Mouse (Mus musculus): Measurements from ENCODE around the gene Grin2d. TPM values are rescaled to one million over a fixed set of nuclear protein-coding genes. Genes with fewer than 3 reads are reported as not detected.

Gene Grin2d
- polyA plus RNA-seq, 1 experiment: 21.1 TPM

DNA sequence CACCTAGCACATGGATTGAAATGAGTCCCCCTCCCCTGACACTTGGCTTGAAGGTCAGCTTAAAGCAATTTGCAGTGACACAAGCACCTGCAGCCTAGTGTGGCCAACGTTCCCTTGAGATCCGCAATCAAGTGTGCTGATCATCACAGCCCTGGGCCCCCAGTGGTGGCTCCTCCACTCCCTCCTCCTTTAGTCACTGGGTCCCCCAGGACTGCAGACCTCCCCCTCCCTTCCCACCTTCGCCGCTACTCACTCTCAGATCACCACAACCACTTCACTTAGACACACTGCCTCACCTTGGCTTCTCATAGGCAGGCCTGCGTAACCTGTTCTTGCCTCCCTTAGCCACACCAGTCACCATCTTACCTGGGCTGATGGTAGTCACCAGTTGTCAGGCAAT, 72.2 kb downstream of the Grin2d start:
- Histone ChIP-seq H3K27me3 (ENCODE audit: control insufficient read depth, insufficient read depth, low read length) (no peaks in the 10 kb centered on the region), H3K4me3 (ENCODE audit: control insufficient read depth, low read depth, low read length) (no peak overlapping the region), H3K27ac (ENCODE audit: control insufficient read depth, insufficient read depth, low read depth, low read length) (no peak overlapping the region), H3K36me3 (ENCODE audit: control insufficient read depth, insufficient read depth, low read length) (peaks cover 11% of the 10 kb centered on the region), H3K4me1 (ENCODE audit: control insufficient read depth, insufficient read depth, low read length) (peaks cover 14% of the 10 kb centered on the region)
- TF ChIP-seq POLR2A (IDR thresholded peaks at IDR 0.05; ENCODE audit: control insufficient read depth, low read depth, low read length) (no peak), CTCF (IDR thresholded peaks at IDR 0.05; ENCODE audit: control insufficient read depth, insufficient read depth, insufficient replicate concordance, low read depth, low read length) (no peak)

DNA sequence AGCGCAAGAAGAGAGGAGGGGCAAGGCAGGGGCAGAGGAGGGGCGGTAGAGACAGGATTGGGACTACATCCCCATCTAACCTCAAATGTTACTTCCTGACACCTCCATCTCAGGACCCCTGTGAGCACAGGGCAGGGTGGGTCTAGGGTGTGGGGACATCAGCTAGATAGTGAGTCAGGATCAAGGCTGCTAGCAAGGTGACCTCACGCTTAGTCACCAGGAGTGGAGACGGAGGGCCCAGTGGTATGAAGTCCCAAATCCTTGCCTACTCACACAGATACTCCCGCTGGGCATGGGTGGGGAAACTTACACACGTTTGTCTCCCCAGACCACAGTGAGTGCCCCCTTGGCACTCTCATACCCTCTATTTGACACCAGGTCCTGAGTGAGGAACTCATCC, 75.6 kb downstream of the Grin2d start:
- no peak for TF ChIP-seq POLR2A (IDR thresholded peaks at IDR 0.05; ENCODE audit: control insufficient read depth, low read depth, low read length)
- TF ChIP-seq CTCF (IDR thresholded peaks at IDR 0.05; ENCODE audit: control insufficient read depth, insufficient read depth, insufficient replicate concordance, low read depth, low read length): no peak
- Histone ChIP-seq H3K4me1 (ENCODE audit: control insufficient read depth, insufficient read depth, low read length) (peaks cover 11% of the 10 kb centered on the region; the same call in 1 of the 2 replicates), H3K27me3 (ENCODE audit: control insufficient read depth, insufficient read depth, low read length) (peaks cover 2% of the 10 kb centered on the region; the same call in 1 of the 2 replicates), H3K36me3 (ENCODE audit: control insufficient read depth, insufficient read depth, low read length) (peaks cover 3% of the 10 kb centered on the region), H3K27ac (ENCODE audit: control insufficient read depth, insufficient read depth, low read depth, low read length) (no peak overlapping the region), H3K4me3 (ENCODE audit: control insufficient read depth, low read depth, low read length) (no peak overlapping the region)

DNA sequence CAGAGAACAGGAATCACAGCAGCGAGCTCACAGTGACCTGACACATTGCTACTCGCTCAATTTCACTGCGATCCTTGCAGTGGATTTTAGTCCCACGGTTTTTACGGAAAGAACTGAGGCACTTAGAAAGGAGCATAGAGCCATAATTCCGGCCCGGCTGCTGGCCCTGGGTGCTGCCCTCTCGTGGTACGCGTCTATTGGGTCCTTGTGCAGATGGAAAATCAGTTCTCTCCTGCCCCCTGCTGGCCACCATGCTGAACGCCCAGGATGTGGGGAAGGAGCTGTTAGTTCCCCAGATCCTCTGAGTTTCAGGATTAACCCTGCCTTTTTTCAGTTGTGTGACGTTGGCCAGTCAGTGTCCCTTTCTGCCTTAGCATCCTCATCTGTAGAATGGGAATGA, 76.8 kb downstream of the Grin2d start:
- H3K36me3 ChIP-seq (ENCODE audit: control insufficient read depth, insufficient read depth, low read length): no peaks in the 10 kb centered on the region
- peak; percentile 98 for TF ChIP-seq CTCF (IDR thresholded peaks at IDR 0.05; ENCODE audit: control insufficient read depth, insufficient read depth, insufficient replicate concordance, low read depth, low read length)
- TF ChIP-seq POLR2A (IDR thresholded peaks at IDR 0.05; ENCODE audit: control insufficient read depth, low read depth, low read length): no peak
- peaks cover 2% of the 10 kb centered on the region; the same call in 1 of the 2 replicates for H3K27me3 ChIP-seq (ENCODE audit: control insufficient read depth, insufficient read depth, low read length)
- H3K4me1 ChIP-seq (ENCODE audit: control insufficient read depth, insufficient read depth, low read length): peaks cover 11% of the 10 kb centered on the region; the same call in 1 of the 2 replicates
- peak overlapping the region; percentile 76 for H3K4me3 ChIP-seq (ENCODE audit: control insufficient read depth, low read depth, low read length)
- H3K27ac ChIP-seq (ENCODE audit: control insufficient read depth, insufficient read depth, low read depth, low read length): no peak overlapping the region

DNA sequence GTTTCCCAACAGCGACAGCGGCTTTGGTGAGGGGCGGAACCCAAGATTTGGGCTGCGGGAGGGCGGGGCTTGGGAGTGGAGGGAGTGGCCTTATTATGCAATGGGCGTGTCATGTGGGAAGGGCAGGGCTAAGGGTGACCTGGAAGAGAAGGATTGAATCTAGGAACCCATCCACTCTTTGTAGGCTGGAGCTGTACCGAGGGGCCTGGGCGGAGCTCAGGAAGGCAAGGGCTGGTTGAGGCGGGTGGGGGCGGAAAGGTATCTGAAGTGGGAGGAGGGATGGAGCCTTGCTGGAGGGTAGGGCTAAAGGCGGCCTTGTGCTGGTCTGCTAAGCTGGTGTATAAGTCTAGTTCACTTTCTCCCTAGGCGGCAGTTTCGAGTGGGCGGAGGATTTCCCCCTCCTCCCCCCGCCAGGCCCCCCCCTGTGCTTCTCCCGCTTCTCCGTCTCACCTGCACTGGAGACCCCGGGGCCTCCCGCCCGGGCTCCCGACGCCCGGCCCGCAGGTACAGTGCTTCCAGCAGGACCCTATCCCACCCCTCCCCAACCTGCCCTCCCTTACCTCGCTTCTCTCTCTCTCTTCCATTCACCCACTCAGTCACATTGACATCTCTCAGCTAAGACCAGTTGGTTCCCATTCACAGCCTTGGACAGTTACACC, 77.5 kb downstream of the Grin2d start:
- peaks cover 2% of the 10 kb centered on the region; the same call in 1 of the 2 replicates for H3K27me3 ChIP-seq (ENCODE audit: control insufficient read depth, insufficient read depth, low read length)

DNA sequence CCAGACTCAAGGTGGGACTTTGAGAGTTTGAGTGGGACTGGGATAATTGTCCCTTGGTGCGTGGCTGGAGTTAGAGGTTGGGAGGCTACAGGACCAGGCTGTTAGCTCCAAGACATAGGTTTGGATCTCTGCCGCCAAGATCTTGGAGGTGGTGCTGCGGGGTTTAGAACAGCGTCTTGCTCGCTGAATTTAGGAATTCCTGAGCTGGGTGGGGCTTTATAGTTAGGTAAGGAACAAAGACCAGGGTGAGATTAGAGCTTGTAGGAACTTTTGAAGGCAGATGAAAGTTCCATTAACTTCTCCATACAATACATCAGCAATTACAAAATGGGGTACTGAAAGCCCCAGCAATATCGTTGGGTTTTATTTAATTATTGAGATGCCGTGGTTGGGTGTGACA, 78.2 kb downstream of the Grin2d start:
- Histone ChIP-seq H3K27me3 (ENCODE audit: control insufficient read depth, insufficient read depth, low read length) (peaks cover 2% of the 10 kb centered on the region; the same call in 1 of the 2 replicates), H3K27ac (ENCODE audit: control insufficient read depth, insufficient read depth, low read depth, low read length) (no peak overlapping the region), H3K36me3 (ENCODE audit: control insufficient read depth, insufficient read depth, low read length) (no peaks in the 10 kb centered on the region), H3K4me1 (ENCODE audit: control insufficient read depth, insufficient read depth, low read length) (peaks cover 11% of the 10 kb centered on the region; the same call in 1 of the 2 replicates), H3K4me3 (ENCODE audit: control insufficient read depth, low read depth, low read length) (no peak overlapping the region; the same call in 1 of the 2 replicates)
- no peak for TF ChIP-seq CTCF (IDR thresholded peaks at IDR 0.05; ENCODE audit: control insufficient read depth, insufficient read depth, insufficient replicate concordance, low read depth, low read length)
- TF ChIP-seq POLR2A (IDR thresholded peaks at IDR 0.05; ENCODE audit: control insufficient read depth, low read depth, low read length): no peak

More for the DNA sequence above, 77.5 kb downstream of the Grin2d start:
- H3K36me3 ChIP-seq (ENCODE audit: control insufficient read depth, insufficient read depth, low read length): no peaks in the 10 kb centered on the region
- no peak for TF ChIP-seq POLR2A (IDR thresholded peaks at IDR 0.05; ENCODE audit: control insufficient read depth, low read depth, low read length)
- TF ChIP-seq CTCF (IDR thresholded peaks at IDR 0.05; ENCODE audit: control insufficient read depth, insufficient read depth, insufficient replicate concordance, low read depth, low read length): no peak
- H3K4me3 ChIP-seq (ENCODE audit: control insufficient read depth, low read depth, low read length): peak overlapping the region; percentile 76
- no peak overlapping the region for H3K27ac ChIP-seq (ENCODE audit: control insufficient read depth, insufficient read depth, low read depth, low read length)
- H3K4me1 ChIP-seq (ENCODE audit: control insufficient read depth, insufficient read depth, low read length): peaks cover 11% of the 10 kb centered on the region; the same call in 1 of the 2 replicates

DNA sequence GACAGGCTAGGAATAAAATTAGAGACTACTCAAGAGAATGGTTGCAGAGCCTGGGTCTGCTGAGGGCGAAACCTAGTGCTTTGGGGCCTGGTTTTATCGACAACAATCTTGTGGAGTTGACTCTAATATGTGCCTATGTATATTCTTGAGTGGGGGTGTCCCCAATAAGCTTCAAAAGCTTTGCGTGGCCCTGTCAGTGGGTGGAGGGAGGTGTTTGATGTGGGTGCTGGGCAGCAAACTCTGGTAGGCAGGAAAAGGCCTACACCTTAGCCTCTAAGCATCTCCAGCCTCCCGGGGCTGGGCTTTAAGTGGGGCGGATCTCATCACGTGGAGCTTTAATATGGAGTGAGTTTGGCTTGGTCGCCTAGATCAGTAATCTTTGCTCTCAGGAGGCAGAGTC, 79.2 kb downstream of the Grin2d start:
- Histone ChIP-seq H3K4me3 (ENCODE audit: control insufficient read depth, low read depth, low read length) (no peak overlapping the region), H3K36me3 (ENCODE audit: control insufficient read depth, insufficient read depth, low read length) (no peaks in the 10 kb centered on the region), H3K27ac (ENCODE audit: control insufficient read depth, insufficient read depth, low read depth, low read length) (no peak overlapping the region), H3K4me1 (ENCODE audit: control insufficient read depth, insufficient read depth, low read length) (peaks cover 11% of the 10 kb centered on the region), H3K27me3 (ENCODE audit: control insufficient read depth, insufficient read depth, low read length) (peaks cover 2% of the 10 kb centered on the region; the same call in 1 of the 2 replicates)
- TF ChIP-seq POLR2A (IDR thresholded peaks at IDR 0.05; ENCODE audit: control insufficient read depth, low read depth, low read length): no peak
- no peak for TF ChIP-seq CTCF (IDR thresholded peaks at IDR 0.05; ENCODE audit: control insufficient read depth, insufficient read depth, insufficient replicate concordance, low read depth, low read length)

DNA sequence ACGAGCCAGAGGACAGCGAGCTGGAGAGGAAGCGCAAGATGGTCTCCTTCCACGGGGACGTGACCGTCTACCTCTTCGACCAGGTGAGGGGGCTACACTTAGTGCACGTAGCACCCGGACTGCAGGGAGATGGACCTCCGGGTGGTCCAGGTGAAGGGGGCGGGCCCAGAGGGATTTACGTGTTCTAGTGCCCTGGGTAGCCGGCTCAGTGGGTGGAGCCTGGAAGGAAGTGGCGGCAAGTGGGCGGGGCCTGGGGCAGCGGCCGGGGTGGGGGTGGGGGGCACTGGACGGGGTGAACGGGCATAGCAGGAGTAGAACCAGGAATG, 79.7 kb downstream of the Grin2d start:
- Histone ChIP-seq H3K4me1 (ENCODE audit: control insufficient read depth, insufficient read depth, low read length) (peaks cover 16% of the 10 kb centered on the region), H3K4me3 (ENCODE audit: control insufficient read depth, low read depth, low read length) (peak overlapping the region; percentile 71), H3K27me3 (ENCODE audit: control insufficient read depth, insufficient read depth, low read length) (peaks cover 2% of the 10 kb centered on the region; the same call in 1 of the 2 replicates), H3K27ac (ENCODE audit: control insufficient read depth, insufficient read depth, low read depth, low read length) (no peak overlapping the region), H3K36me3 (ENCODE audit: control insufficient read depth, insufficient read depth, low read length) (no peaks in the 10 kb centered on the region)
- no peak for TF ChIP-seq CTCF (IDR thresholded peaks at IDR 0.05; ENCODE audit: control insufficient read depth, insufficient read depth, insufficient replicate concordance, low read depth, low read length)
- no peak for TF ChIP-seq POLR2A (IDR thresholded peaks at IDR 0.05; ENCODE audit: control insufficient read depth, low read depth, low read length)

Measured in testis, adult 2 months (tissue).